Mouse (Mus musculus) G1E (cell line): Measurements from ENCODE around the gene Hsd17b7. TPM values are rescaled to one million over a fixed set of nuclear protein-coding genes. Genes with fewer than 3 reads are reported as not detected.

Source experiments
- ATAC-seq: 2 replicates; pipeline ENCODE4 v1.8.0; 2016; ENCODE audit warnings: mild to moderate bottlenecking; ENCODE audit not compliant: insufficient number of reproducible peaks, poor library complexity, low FRiP score, severe bottlenecking; ENCODE audit errors: extremely low read depth
- DNase-seq: peaks from one replicate; pipeline ENCODE4 v3.0.0; 2012; ENCODE audit warnings: low spot score
- H3K27me3 ChIP-seq: 2 replicates; pipeline ENCODE4 v1.6.1; 2012; ENCODE audit warnings: mild to moderate bottlenecking, low read length, inconsistent platforms; ENCODE audit not compliant: insufficient read depth
- H3K36me3 ChIP-seq: replicated peaks from 2 replicates; pipeline ENCODE3; 2012; ENCODE audit warnings: mild to moderate bottlenecking, inconsistent platforms
- H3K4me1 ChIP-seq: 2 replicates; pipeline ENCODE4 v1.6.1; 2012; ENCODE audit warnings: low read depth, low read length, inconsistent platforms, mixed read lengths; ENCODE audit not compliant: insufficient read depth
- H3K4me3 ChIP-seq: 2 replicates; pipeline ENCODE4 v1.5.1; 2012; ENCODE audit warnings: low read depth, mild to moderate bottlenecking, inconsistent platforms, low read length, moderate library complexity, mixed read lengths
- H3K9me3 ChIP-seq: replicated peaks from 2 replicates; pipeline ENCODE4 v1.6.1; 2012; ENCODE audit warnings: inconsistent platforms
- CTCF ChIP-seq: IDR thresholded peaks from 2 replicates; pipeline ENCODE4 v1.5.1; 2012; ENCODE audit warnings: low read depth, low read length, inconsistent platforms, mixed read lengths
- GATA1 ChIP-seq: IDR thresholded peaks from 2 replicates; pipeline ENCODE4 v1.6.1; 2012; ENCODE audit warnings: borderline replicate concordance, low read length, inconsistent platforms, mixed read lengths
- GATA2 ChIP-seq: IDR thresholded peaks from 2 replicates; pipeline ENCODE4 v1.6.1; 2012; ENCODE audit warnings: low read depth, low read length, inconsistent platforms, borderline replicate concordance
- POLR2AphosphoS5 ChIP-seq: IDR thresholded peaks from 2 replicates; pipeline ENCODE4 v1.6.1; 2012; ENCODE audit warnings: low read depth, low read length, inconsistent platforms; ENCODE audit not compliant: insufficient replicate concordance
- TAL1 ChIP-seq: conservative IDR thresholded peaks from 2 replicates; pipeline ENCODE4 v1.6.1; 2012; ENCODE audit warnings: low read depth, low read length, inconsistent platforms, mixed read lengths
- polyA plus RNA-seq: library from polyadenylated mRNA; stranded (reverse); fragments of >175 nt; gene quantifications from 2 replicates; pipeline ENCODE4 v1.2.3, GENCODE M21; 2012
- total RNA-seq, 2 experiments: library from RNA; stranded (forward) in 1 of 2; stranded (reverse) in 1 of 2; fragments of 200-1000 nt in 1 of 2; fragments of >200 nt in 1 of 2; fragmentation: Nextera tagmentation in 1 of 2; gene quantifications; 2 replicates each; pipeline ENCODE4 v1.2.3; 2014 to 2017

The Hsd17b7 gene
- total and polyA plus RNA-seq, 3 experiments: 3.4 to 18.7 (median 10.4) TPM

- Histone ChIP-seq H3K27me3 (no peaks in the 10 kb centered on the region), H3K4me3 (no peak overlapping the region), H3K4me1 (no peaks in the 10 kb centered on the region), H3K9me3 (no peaks in the 10 kb centered on the region), H3K36me3 (peaks cover 66% of the 10 kb centered on the region)
- TF ChIP-seq GATA2 (no peak), CTCF (no peak), GATA1 (no peak), TAL1 (no peak), POLR2AphosphoS5 (no peak)
- ATAC-seq (no peak), DNase-seq (no peak)
Measured at GRCm38 (mm10) chr1:169953106-169953505, 15.9 kb downstream of the Hsd17b7 start.

- no peak for ATAC-seq
- Histone ChIP-seq H3K4me1 (no peaks in the 10 kb centered on the region), H3K4me3 (no peak overlapping the region), H3K9me3 (no peaks in the 10 kb centered on the region), H3K36me3 (peaks cover 61% of the 10 kb centered on the region), H3K27me3 (no peaks in the 10 kb centered on the region)
- TF ChIP-seq POLR2AphosphoS5 (no peak), GATA2 (no peak), GATA1 (no peak), TAL1 (no peak), CTCF (no peak)
- no peak for DNase-seq
Measured at GRCm38 (mm10) chr1:169952636-169953035, 16.4 kb downstream of the Hsd17b7 start.

GRCm38 (mm10) chr1:169951561-169951960, 17.5 kb downstream of the Hsd17b7 start:
- ATAC-seq: no peak
- H3K27me3 ChIP-seq: no peaks in the 10 kb centered on the region
- H3K4me1 ChIP-seq: no peaks in the 10 kb centered on the region
- no peak overlapping the region for H3K4me3 ChIP-seq
- TF ChIP-seq POLR2AphosphoS5 (no peak), CTCF (no peak), GATA2 (no peak), TAL1 (no peak), GATA1 (no peak)
- peaks cover 55% of the 10 kb centered on the region for H3K36me3 ChIP-seq
- DNase-seq: no peak
- H3K9me3 ChIP-seq: no peaks in the 10 kb centered on the region

GRCm38 (mm10) chr1:169950651-169951050, 18.4 kb downstream of the Hsd17b7 start:
- ATAC-seq (no peak), DNase-seq (no peak)
- H3K27me3 ChIP-seq: no peaks in the 10 kb centered on the region
- no peak overlapping the region for H3K4me3 ChIP-seq
- H3K36me3 ChIP-seq: peaks cover 46% of the 10 kb centered on the region
- H3K9me3 ChIP-seq: no peaks in the 10 kb centered on the region
- no peak for TF ChIP-seq POLR2AphosphoS5
- no peaks in the 10 kb centered on the region for H3K4me1 ChIP-seq

GRCm38 (mm10) chr1:169949981-169950380, 19.1 kb downstream of the Hsd17b7 start:
- Histone ChIP-seq H3K27me3 (no peaks in the 10 kb centered on the region), H3K36me3 (peaks cover 41% of the 10 kb centered on the region), H3K9me3 (no peaks in the 10 kb centered on the region), H3K4me3 (no peak overlapping the region), H3K4me1 (no peaks in the 10 kb centered on the region)
- DNase-seq (no peak), ATAC-seq (no peak)
- TF ChIP-seq CTCF: no peak
- TF ChIP-seq GATA1: no peak
- no peak for TF ChIP-seq TAL1
- no peak for TF ChIP-seq GATA2
- TF ChIP-seq POLR2AphosphoS5: no peak

- ATAC-seq: no peak
- Histone ChIP-seq H3K36me3 (peaks cover 32% of the 10 kb centered on the region), H3K27me3 (no peaks in the 10 kb centered on the region), H3K4me3 (no peak overlapping the region), H3K9me3 (no peaks in the 10 kb centered on the region), H3K4me1 (no peaks in the 10 kb centered on the region)
- DNase-seq: no peak
- TF ChIP-seq GATA1 (no peak), TAL1 (no peak)
Measured at GRCm38 (mm10) chr1:169948866-169949265, 20.2 kb downstream of the Hsd17b7 start.

GRCm38 (mm10) chr1:169948280-169948679, 20.8 kb downstream of the Hsd17b7 start:
- H3K36me3 ChIP-seq: peaks cover 28% of the 10 kb centered on the region
- DNase-seq: no peak
- H3K9me3 ChIP-seq: no peaks in the 10 kb centered on the region
- TF ChIP-seq TAL1: no peak
- TF ChIP-seq CTCF: no peak
- no peak for TF ChIP-seq GATA1
- TF ChIP-seq POLR2AphosphoS5: no peak
- no peak for TF ChIP-seq GATA2
- no peak for ATAC-seq
- no peaks in the 10 kb centered on the region for H3K4me1 ChIP-seq
- H3K4me3 ChIP-seq: no peak overlapping the region
- H3K27me3 ChIP-seq: no peaks in the 10 kb centered on the region
